In genomic region chr15:13173071-13173778, GRCm38 (mm10) we compare ENCODE assay signal across 8 mouse cellular contexts. TPM values are rescaled to one million over a fixed set of nuclear protein-coding genes. Genes with fewer than 3 reads are reported as not detected.
DNase-seq lines count a peak whose midpoint lies in the region; ATAC-seq and TF ChIP-seq lines count a peak whose summit lies in the region.

Cdh6 (minus strand) TSS chr15:13173675.

- H3K9me3 ChIP-seq in ES-Bruce4 (replicated peaks; ENCODE audit: control insufficient read depth, insufficient read depth, low read length, poor library complexity, severe bottlenecking), result no peaks in the 10 kb centered on the region
- no peaks in the 10 kb centered on the region for H3K9me3 ChIP-seq in embryonic facial prominence, embryonic 12.5 days
- no peaks in the 10 kb centered on the region for H3K9me3 ChIP-seq in hindbrain, embryonic 10.5 days
- H3K9me3 ChIP-seq in liver, postnatal 0 days (ENCODE audit: low read length), result no peaks in the 10 kb centered on the region

- H3K36me3 ChIP-seq in ES-Bruce4 (ENCODE audit: control insufficient read depth, insufficient read depth, low read length, poor library complexity, severe bottlenecking), result no peaks in the 10 kb centered on the region
- H3K36me3 ChIP-seq in embryonic facial prominence, embryonic 12.5 days, result no peaks in the 10 kb centered on the region
- no peaks in the 10 kb centered on the region for H3K36me3 ChIP-seq in hindbrain, embryonic 10.5 days
- no peaks in the 10 kb centered on the region for H3K36me3 ChIP-seq in liver, postnatal 0 days (replicated peaks; ENCODE audit: insufficient read depth, low read length)

- ATAC-seq in embryonic facial prominence, embryonic 12.5 days (ENCODE audit: insufficient number of reproducible peaks, insufficient read depth, low FRiP score, low TSS enrichment), result peak; percentile 87
- ATAC-seq in liver, postnatal 0 days, result no peak
- no peak for ATAC-seq in erythroid progenitor cell, adult 5-6 weeks (replicated peaks; ENCODE audit: low FRiP score, poor library complexity, severe bottlenecking)

- H3K27me3 ChIP-seq in ES-Bruce4 (ENCODE audit: control insufficient read depth, insufficient read depth, low read length, poor library complexity, severe bottlenecking), result peaks cover 19% of the 10 kb centered on the region
- 0 out of 2 replicates have a peak, but pooled peaks cover 3% of the 10 kb centered on the region for H3K27me3 ChIP-seq in embryonic facial prominence, embryonic 12.5 days
- peaks cover 39% of the 10 kb centered on the region for H3K27me3 ChIP-seq in hindbrain, embryonic 10.5 days (ENCODE audit: insufficient read depth, poor library complexity, severe bottlenecking)
- H3K27me3 ChIP-seq in liver, postnatal 0 days (ENCODE audit: insufficient read depth, low read length), result peaks cover 40% of the 10 kb centered on the region

- H3K27ac ChIP-seq in ES-Bruce4 (ENCODE audit: insufficient read depth, low read length), result no peak within 1 kb of the TSS
- H3K27ac ChIP-seq in embryonic facial prominence, embryonic 12.5 days, result peak within 1 kb of the TSS; percentile 85
- peak within 1 kb of the TSS; percentile 95 for H3K27ac ChIP-seq in hindbrain, embryonic 10.5 days
- H3K27ac ChIP-seq in liver, postnatal 0 days (ENCODE audit: low read depth), result no peak within 1 kb of the TSS

- peak within 1 kb of the TSS; percentile 88 for H3K4me2 ChIP-seq in embryonic facial prominence, embryonic 12.5 days (replicated peaks)
- H3K4me2 ChIP-seq in liver, postnatal 0 days (ENCODE audit: low read depth, low read length), result peak within 1 kb of the TSS; percentile 64

- H3K4me3 ChIP-seq in ES-Bruce4 (ENCODE audit: low read depth, low read length), result peak within 1 kb of the TSS; percentile 63
- peak within 1 kb of the TSS; percentile 60 for H3K4me3 ChIP-seq in embryonic facial prominence, embryonic 12.5 days
- H3K4me3 ChIP-seq in hindbrain, embryonic 10.5 days, result peak within 1 kb of the TSS; percentile 78
- H3K4me3 ChIP-seq in liver, postnatal 0 days (ENCODE audit: low read depth, low read length), result peak within 1 kb of the TSS; percentile 29

- no peaks in the 10 kb centered on the region for H3K4me1 ChIP-seq in ES-Bruce4 (ENCODE audit: control insufficient read depth, insufficient read depth, low read length)
- peaks cover 10% of the 10 kb centered on the region; the same call in 1 of the 2 replicates for H3K4me1 ChIP-seq in embryonic facial prominence, embryonic 12.5 days
- peaks cover 25% of the 10 kb centered on the region for H3K4me1 ChIP-seq in hindbrain, embryonic 10.5 days (replicated peaks)
- no peaks in the 10 kb centered on the region; the same call in none of the 2 replicates for H3K4me1 ChIP-seq in liver, postnatal 0 days (ENCODE audit: insufficient read depth)

- no peak for TF ChIP-seq CTCF in ES-Bruce4 (IDR thresholded peaks at IDR 0.05; ENCODE audit: low read depth, low read length)
- TF ChIP-seq CTCF in liver, postnatal 0 days (IDR thresholded peaks at IDR 0.05; ENCODE audit: low read depth), result no peak

- WGBS in embryonic facial prominence, embryonic 12.5 days, result under 1% methylated on average over 42 of the region's 42 CpGs
- WGBS in hindbrain, embryonic 10.5 days, result under 1% methylated on average over 42 of the region's 42 CpGs
- 3% methylated on average over 42 of the region's 42 CpGs for WGBS in liver, postnatal 0 days (ENCODE audit: insufficient replicate concordance)

- peak; percentile 63 for DNase-seq in adrenal gland, adult 8-10 months
- DNase-seq in hindbrain, embryonic 10.5 days (ENCODE audit: low spot score), result peak; percentile 88
- peak; percentile 30 to 40 for DNase-seq in layer of hippocampus, adult 8-10 months (ENCODE audit: low spot score in 2 of 2)
- peak; percentile 15 for DNase-seq in liver, postnatal 0 days
- peak; percentile 76 to 82 for DNase-seq in right cerebral cortex, postnatal 10 days (ENCODE audit: low spot score in 2 of 2)

- H3K9ac ChIP-seq in ES-Bruce4 (ENCODE audit: low read depth, poor library complexity, severe bottlenecking), result peak within 1 kb of the TSS; percentile 32; the same call in 1 of the 2 replicates
- H3K9ac ChIP-seq in embryonic facial prominence, embryonic 12.5 days, result peak within 1 kb of the TSS; percentile 64
- H3K9ac ChIP-seq in liver, postnatal 0 days (replicated peaks), result no peak within 1 kb of the TSS

- TF ChIP-seq EP300 in ES-Bruce4 (IDR thresholded peaks at IDR 0.05; ENCODE audit: insufficient read depth, low read depth, low read length), result no peak
- no peak for TF ChIP-seq EP300 in liver, postnatal 0 days (IDR thresholded peaks at IDR 0.05; ENCODE audit: low read depth)

- TF ChIP-seq POLR2A in ES-Bruce4 (IDR thresholded peaks at IDR 0.05; ENCODE audit: insufficient read depth, low read length), result no peak

RNA-seq across cellular contexts. Expression of gene Cdh6, which starts in this region (rescaled TPM):
- polyA plus RNA-seq in ES-Bruce4 (2011; ENCODE audit: insufficient read depth, insufficient read length, low read depth, missing spikeins), result 0.12 and 0.41 TPM in 2 replicates
- 10 to 100 TPM; 15.5 to 20.4 (median 17.0) TPM for total RNA-seq in adrenal gland, adult 8-10 months (2022)
- polyA plus RNA-seq in embryonic facial prominence, embryonic 12.5 days (2016; fragmentation: Nextera tagmentation; extraction: Ambion mirVana), result 15.3 and 17.5 TPM in 2 replicates
- polyA plus RNA-seq in hindbrain, embryonic 10.5 days (2016; fragmentation: Nextera tagmentation; extraction: Ambion mirVana), result 11.2 and 18.6 TPM in 2 replicates
- 1 to 10 TPM; 5.5 to 6.7 (median 6.0) TPM for total RNA-seq in layer of hippocampus, adult 8-10 months (2022)
- polyA plus RNA-seq in liver, postnatal 0 days (2015; fragmentation: Nextera tagmentation; extraction: Ambion mirVana), result 0.20 and 0.24 TPM in 2 replicates
- not detected in 2 replicates for total RNA-seq in erythroid progenitor cell, adult 5-6 weeks (2015; ENCODE audit: low replicate concordance)
- not detected in 2 replicates for total RNA-seq in erythroid progenitor cell, adult 5-6 weeks (2017; ENCODE audit: low replicate concordance)

Comparison
In these comparisons a context has a peak if more than half of its experiments do, and no peak if none do; other contexts are left out.
1. RNA of gene Cdh6 (total RNA-seq): 15.5 to 20.4 TPM in adrenal gland, adult 8-10 months and 5.5 to 6.7 TPM in layer of hippocampus, adult 8-10 months; not detected in erythroid progenitor cell, adult 5-6 weeks; every median in the first group is over 4 times any median in the second.
2. Peak in DNase-seq, H3K4me3 ChIP-seq and H3K4me2 ChIP-seq in liver, postnatal 0 days; RNA of the gene not detected or under 1 TPM.
3. H3K27ac ChIP-seq: peak in embryonic facial prominence, embryonic 12.5 days (single experiment) and hindbrain, embryonic 10.5 days (single experiment); none in ES-Bruce4 (single experiment) and liver, postnatal 0 days (single experiment).
4. DNase-seq: peak in every context shown above with its lines; median percentile 88 in hindbrain, embryonic 10.5 days; 79 in right cerebral cortex, postnatal 10 days; 63 in adrenal gland, adult 8-10 months; 35 in layer of hippocampus, adult 8-10 months; 15 in liver, postnatal 0 days.
5. Peak in every context shown above with its lines, with median percentiles within 50 percentile points of each other: H3K4me3 ChIP-seq.